Mouse (Mus musculus) ZHBTc4 (cell line): ENCODE data around the gene Dock4.

ENCODE experiments used
- DNase-seq: peaks from one replicate; pipeline ENCODE4 v3.0.0-alpha.2; 2011; ENCODE audit warnings: low read depth, low spot score

Gene Dock4

GRCm38 (mm10) chr12:40462693-40463235 is 17.0 kb downstream of the Dock4 start:
- DNase-seq: no peak

- no peak for DNase-seq
Measured at GRCm38 (mm10) chr12:40463828-40464227, 18.1 kb downstream of the Dock4 start.

GRCm38 (mm10) chr12:40464282-40464681 is 18.5 kb downstream of the Dock4 start:
- no peak for DNase-seq

- no peak for DNase-seq
Measured at GRCm38 (mm10) chr12:40468235-40468634, 22.5 kb downstream of the Dock4 start.

- no peak for DNase-seq
Measured at GRCm38 (mm10) chr12:40469009-40469408, 23.3 kb downstream of the Dock4 start.

- peak; percentile 46 for DNase-seq
Measured at GRCm38 (mm10) chr12:40471649-40472399, 26.1 kb downstream of the Dock4 start.

- no peak for DNase-seq
Measured at GRCm38 (mm10) chr12:40473709-40474108, 28.0 kb downstream of the Dock4 start.

- DNase-seq: no peak
Measured at GRCm38 (mm10) chr12:40477621-40478452, 32.1 kb downstream of the Dock4 start.

- no peak for DNase-seq
Measured at GRCm38 (mm10) chr12:40484224-40484623, 38.5 kb downstream of the Dock4 start.

- DNase-seq: no peak
Measured at GRCm38 (mm10) chr12:40485210-40485609, 39.5 kb downstream of the Dock4 start.

- no peak for DNase-seq
Measured at GRCm38 (mm10) chr12:40486047-40486837, 40.5 kb downstream of the Dock4 start.

- DNase-seq: no peak
Measured at GRCm38 (mm10) chr12:40496387-40496786, 50.6 kb downstream of the Dock4 start.

- no peak for DNase-seq
Measured at GRCm38 (mm10) chr12:40497806-40498205, 52.1 kb downstream of the Dock4 start.

- no peak for DNase-seq
Measured at GRCm38 (mm10) chr12:40498250-40498671, 52.5 kb downstream of the Dock4 start.

- no peak for DNase-seq
Measured at GRCm38 (mm10) chr12:40498928-40499626, 53.3 kb downstream of the Dock4 start.

GRCm38 (mm10) chr12:40499627-40500329 is 54.0 kb downstream of the Dock4 start:
- DNase-seq: no peak

- no peak for DNase-seq
Measured at GRCm38 (mm10) chr12:40501141-40501540, 55.4 kb downstream of the Dock4 start.

GRCm38 (mm10) chr12:40503520-40503919 is 57.8 kb downstream of the Dock4 start:
- no peak for DNase-seq

- DNase-seq: no peak
Measured at GRCm38 (mm10) chr12:40504687-40505086, 58.9 kb downstream of the Dock4 start.

- DNase-seq: peak; percentile 75
Measured at GRCm38 (mm10) chr12:40507823-40508390, 62.2 kb downstream of the Dock4 start.
